ENCODE assay signal across 18 mouse cellular contexts in genomic region chr11:71008321-71008720, GRCm38 (mm10). TPM values are rescaled to one million over a fixed set of nuclear protein-coding genes. Genes with fewer than 3 reads are reported as not detected.
A peak's percentile ranks its signal among the peaks of the same experiment; 100 is the strongest.
DNase-seq lines count a peak whose midpoint lies in the region; ATAC-seq and TF ChIP-seq lines count a peak whose summit lies in the region.
"Had no signal": no experiment of that assay in that cellular context is flagged by ENCODE, and none has a peak within 500 bp of the region (broad histone marks: within the 10 kb centered on the region; RNA-seq: fewer than 3 reads in every experiment).

No protein-coding gene starts in this region.

- no peaks in the 10 kb centered on the region for H3K9me3 ChIP-seq in heart, embryonic 13.5 days
- H3K9me3 ChIP-seq: forebrain, embryonic 15.5 days; limb, embryonic 10.5 days; megakaryocyte, embryonic 14.5 days; neural tube, embryonic 12.5 days had no signal

- TF ChIP-seq POLR2A in liver, adult 2 months (IDR thresholded peaks at IDR 0.05; ENCODE audit: extremely low read depth, insufficient read depth, low read length): no peak

- H3K27ac ChIP-seq in liver, adult 2 months (replicated peaks; ENCODE audit: insufficient read depth, low read depth, low read length): no peak overlapping the region
- peak overlapping the region; percentile 20; the same call in 1 of the 2 replicates for H3K27ac ChIP-seq in heart, embryonic 13.5 days (replicated peaks)
- H3K27ac ChIP-seq: forebrain, embryonic 15.5 days; hindbrain, embryonic 14.5 days; limb, embryonic 10.5 days; liver, embryonic 14.5 days; neural tube, embryonic 12.5 days had no signal

- intact Hi-C loops in left cerebral cortex, postnatal 10 days (cut with DNase I): loop anchor here (10.0 kb wide), 1 partner anchor 46 kb away; no protein-coding TSS in a partner anchor

- TF ChIP-seq CTCF in liver, adult 2 months (IDR thresholded peaks at IDR 0.05; ENCODE audit: low read depth, low read length): no peak

- no peak overlapping the region for H3K9ac ChIP-seq in liver, adult 2 months (ENCODE audit: low read depth, low read length)
- no peak overlapping the region for H3K9ac ChIP-seq in heart, embryonic 13.5 days
- H3K9ac ChIP-seq: forebrain, embryonic 15.5 days; hindbrain, embryonic 14.5 days; liver, embryonic 14.5 days; neural tube, embryonic 12.5 days had no signal

- H3K27me3 ChIP-seq in liver, adult 2 months (ENCODE audit: control insufficient read depth, insufficient read depth, low read length): no peaks in the 10 kb centered on the region
- H3K27me3 ChIP-seq in heart, embryonic 13.5 days (replicated peaks): no peaks in the 10 kb centered on the region
- H3K27me3 ChIP-seq: forebrain, embryonic 15.5 days; megakaryocyte, embryonic 14.5 days; neural tube, embryonic 12.5 days had no signal

- H3K36me3 ChIP-seq in liver, adult 2 months (ENCODE audit: control insufficient read depth, insufficient read depth, low read length): peaks cover 39% of the 10 kb centered on the region
- peaks cover 57% of the 10 kb centered on the region for H3K36me3 ChIP-seq in heart, embryonic 13.5 days

- H3K4me2 ChIP-seq in heart, embryonic 13.5 days: no peak overlapping the region
- H3K4me2 ChIP-seq: forebrain, embryonic 15.5 days; hindbrain, embryonic 14.5 days; neural tube, embryonic 12.5 days had no signal

- WGBS in liver, adult 2 months: 14% methylated on average over 3 of the region's 3 CpGs
- WGBS in heart, embryonic 13.5 days: 68% methylated on average over 3 of the region's 3 CpGs

- peaks cover 18% of the 10 kb centered on the region for H3K4me1 ChIP-seq in liver, adult 2 months (ENCODE audit: control insufficient read depth, insufficient read depth, low read length)
- H3K4me1 ChIP-seq in heart, embryonic 13.5 days: peaks cover 6% of the 10 kb centered on the region

- DNase-seq in adrenal gland, adult 2 months: peak; percentile 59
- no peak for DNase-seq in adrenal gland, adult 8-10 months
- DNase-seq in liver, adult 2 months (ENCODE audit: extremely low read depth, low read depth, low spot score): peak; percentile 98
- no peak for DNase-seq in liver
- peak; percentile 45 for DNase-seq in lung, postnatal 36 days
- no peak for DNase-seq in c-Kit-positive CD71-positive TER-119-positive erythroid progenitor cells, embryonic 14.5 days (ENCODE audit: low spot score)
- DNase-seq in left cerebral cortex, postnatal 10 days (ENCODE audit: extremely low spot score in 1 of 2, low spot score in 2 of 2): no peak
- DNase-seq: gastrocnemius, postnatal 36 days; kidney, adult 11 months; right cerebral cortex, postnatal 14 days had no signal

- no peak overlapping the region for H3K4me3 ChIP-seq in liver, adult 2 months (ENCODE audit: insufficient read depth, low read depth, low read length)
- no peak overlapping the region for H3K4me3 ChIP-seq in heart, embryonic 13.5 days
- H3K4me3 ChIP-seq: forebrain, embryonic 15.5 days; limb, embryonic 10.5 days; megakaryocyte, embryonic 14.5 days; neural tube, embryonic 12.5 days had no signal

- ATAC-seq in heart, embryonic 13.5 days (ENCODE audit: extremely low read depth, insufficient number of reproducible peaks, low FRiP score, low TSS enrichment): no peak
- ATAC-seq: activated CD4-positive, CD25-positive, alpha-beta regulatory T cell, adult 4 months; forebrain, embryonic 15.5 days had no signal

- H3K79me2 ChIP-seq in liver, adult 2 months (ENCODE audit: control insufficient read depth, insufficient read depth, low read length): no peaks in the 10 kb centered on the region; the same call in 1 of the 2 replicates

RNA-seq across cellular contexts. Expression of gene Dhx33, which starts 4.1 kb away (rescaled TPM):
- total RNA-seq in adrenal gland, adult 2 months (2021): 10 to 100 TPM; 20.4 to 35.6 TPM
- polyA plus RNA-seq in adrenal gland, adult 2 months (2012; rRNA removed): 28.0 and 46.2 TPM in 2 replicates
- total RNA-seq in adrenal gland, adult 8-10 months (2022): 10 to 100 TPM; 32.5 to 34.6 (median 32.9) TPM
- 7.8 and 9.0 TPM in 2 replicates for total RNA-seq in liver, adult 2 months (2014; rRNA removed)
- polyA plus RNA-seq in liver, adult 2 months (2012; rRNA removed): 13.8 and 22.0 TPM in 2 replicates
- polyA plus RNA-seq in heart, embryonic 13.5 days (2015; fragmentation: Nextera tagmentation; extraction: Ambion mirVana): 11.3 and 12.6 TPM in 2 replicates
- 10 to 100 TPM; 18.8 to 21.9 TPM for total RNA-seq in left cerebral cortex, postnatal 10 days (2021)

RNA-seq across cellular contexts. Expression of gene Mis12, which starts 11.1 kb away (rescaled TPM):
- total RNA-seq in adrenal gland, adult 2 months (2021): 10 to 100 TPM; 16.8 to 22.5 TPM
- 0.71 and 1.2 TPM in 2 replicates for polyA plus RNA-seq in adrenal gland, adult 2 months (2012; rRNA removed)
- total RNA-seq in adrenal gland, adult 8-10 months (2022): 10 to 100 TPM; 22.5 to 30.3 (median 26.7) TPM
- 7.8 and 9.7 TPM in 2 replicates for total RNA-seq in liver, adult 2 months (2014; rRNA removed)
- 2.7 and 3.0 TPM in 2 replicates for polyA plus RNA-seq in liver, adult 2 months (2012; rRNA removed)
- polyA plus RNA-seq in heart, embryonic 13.5 days (2015; fragmentation: Nextera tagmentation; extraction: Ambion mirVana): 22.6 and 24.5 TPM in 2 replicates
- total RNA-seq in left cerebral cortex, postnatal 10 days (2021): 10 to 100 TPM; 10.3 to 12.3 TPM

RNA-seq across cellular contexts. Expression of gene Derl2, which starts 11.3 kb away (rescaled TPM):
- total RNA-seq in adrenal gland, adult 2 months (2021): 10 to 100 TPM; 81.4 to 86.1 TPM
- polyA plus RNA-seq in adrenal gland, adult 2 months (2012; rRNA removed): 8.4 and 9.1 TPM in 2 replicates
- 10 to 100 TPM; 73.5 to 99.8 (median 89.0) TPM for total RNA-seq in adrenal gland, adult 8-10 months (2022)
- 56.4 and 59.0 TPM in 2 replicates for total RNA-seq in liver, adult 2 months (2014; rRNA removed)
- 49.4 and 58.5 TPM in 2 replicates for polyA plus RNA-seq in liver, adult 2 months (2012; rRNA removed)
- 30.8 and 35.6 TPM in 2 replicates for polyA plus RNA-seq in heart, embryonic 13.5 days (2015; fragmentation: Nextera tagmentation; extraction: Ambion mirVana)
- total RNA-seq in left cerebral cortex, postnatal 10 days (2021): 10 to 100 TPM; 23.1 to 23.5 TPM

RNA-seq across cellular contexts. Expression of gene 6330403K07Rik, which starts 25.0 kb away (rescaled TPM):
- 10 to 100 TPM in 1 of 2 experiments, 1 to 10 TPM in 1; 7.8 to 13.8 TPM for total RNA-seq in adrenal gland, adult 2 months (2021)
- polyA plus RNA-seq in adrenal gland, adult 2 months (2012; rRNA removed): 7.4 and 9.2 TPM in 2 replicates
- 10 to 100 TPM; 16.5 to 25.6 (median 19.5) TPM for total RNA-seq in adrenal gland, adult 8-10 months (2022)
- total RNA-seq in liver, adult 2 months (2014; rRNA removed): 0.20 TPM in 1 of 2 replicates, not detected in the other
- polyA plus RNA-seq in liver, adult 2 months (2012; rRNA removed): not detected in 2 replicates
- polyA plus RNA-seq in heart, embryonic 13.5 days (2015; fragmentation: Nextera tagmentation; extraction: Ambion mirVana): 35.8 and 40.1 TPM in 2 replicates
- total RNA-seq in left cerebral cortex, postnatal 10 days (2021): 100 to 1,000 TPM; 166 to 173 TPM

RNA-seq across cellular contexts. Expression of gene C1qbp, which starts 25.5 kb away (rescaled TPM):
- 100 to 1,000 TPM; 209 to 250 TPM for total RNA-seq in adrenal gland, adult 2 months (2021)
- polyA plus RNA-seq in adrenal gland, adult 2 months (2012; rRNA removed): 901 and 1,116 TPM in 2 replicates
- total RNA-seq in adrenal gland, adult 8-10 months (2022): 100 to 1,000 TPM; 181 to 218 (median 205) TPM
- 39.0 and 51.7 TPM in 2 replicates for total RNA-seq in liver, adult 2 months (2014; rRNA removed)
- 128 and 152 TPM in 2 replicates for polyA plus RNA-seq in liver, adult 2 months (2012; rRNA removed)
- polyA plus RNA-seq in heart, embryonic 13.5 days (2015; fragmentation: Nextera tagmentation; extraction: Ambion mirVana): 248 and 269 TPM in 2 replicates
- total RNA-seq in left cerebral cortex, postnatal 10 days (2021): 100 to 1,000 TPM; 108 to 114 TPM

Comparison
In these comparisons a context has a peak if more than half of its experiments do, and no peak if none do; other contexts are left out.
1. DNase-seq: peak in adrenal gland, adult 2 months (single experiment), liver, adult 2 months (single experiment) and lung, postnatal 36 days (single experiment); none in adrenal gland, adult 8-10 months (single experiment), liver (single experiment), c-Kit-positive CD71-positive TER-119-positive erythroid progenitor cells, embryonic 14.5 days (single experiment) and left cerebral cortex, postnatal 10 days (0 of 2).